Mouse (Mus musculus) cerebellum, adult 11-12 months (tissue): ENCODE data around the gene 1700011L22Rik.

Experiments
- DNase-seq: peaks from one replicate; pipeline ENCODE4 v3.0.0; 2022

The 1700011L22Rik gene

GRCm38 (mm10) chr8:79165276-79165675 lies 83.1 kb downstream of the 1700011L22Rik start:
- no peak for DNase-seq

- no peak for DNase-seq
Observed at GRCm38 (mm10) chr8:79164336-79164735, 84.0 kb downstream of the 1700011L22Rik start.

DNA sequence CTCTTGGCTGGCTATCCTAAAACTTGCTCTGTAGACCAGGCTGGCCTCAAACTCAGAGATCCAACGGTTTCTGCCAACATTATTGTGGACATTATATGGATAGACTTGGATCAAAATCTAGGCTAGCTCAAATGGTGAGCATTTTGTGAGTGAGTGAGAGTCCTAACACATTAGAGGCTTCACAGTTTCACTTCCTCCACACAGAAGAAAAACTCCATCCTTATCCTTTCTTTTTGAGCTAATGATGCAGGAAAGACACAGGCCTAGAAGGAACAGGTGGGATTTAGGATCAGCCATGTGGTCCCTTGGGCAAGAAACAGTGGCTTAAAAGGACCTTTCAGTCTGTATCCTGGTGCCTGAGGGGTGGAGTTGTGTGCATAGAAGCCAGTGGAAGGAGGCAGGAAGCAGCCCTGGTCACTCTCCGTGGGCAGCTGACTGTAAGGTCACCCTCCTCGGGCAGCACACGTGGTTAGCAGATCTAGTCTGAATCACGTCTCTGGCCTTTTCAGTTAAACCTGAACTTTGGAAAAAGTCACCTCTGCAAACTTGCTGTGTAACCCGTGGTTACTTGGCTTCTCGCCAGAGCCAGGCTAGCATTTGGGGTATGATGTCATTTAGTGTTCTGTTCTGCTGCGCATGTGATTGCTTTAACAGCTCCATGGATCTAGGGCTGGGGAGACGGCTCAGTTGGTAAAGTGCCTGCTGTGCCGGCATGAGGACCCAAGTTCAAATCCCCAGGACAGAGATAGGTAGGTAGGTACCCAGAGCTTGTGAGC lies 85.6 kb downstream of the 1700011L22Rik start:
- peak; percentile 33 for DNase-seq

GRCm38 (mm10) chr8:79161172-79161778 lies 87.1 kb downstream of the 1700011L22Rik start:
- no peak for DNase-seq
